ENCODE assay signal across 8 mouse cellular contexts in genomic region chr11:87426450-87427250, GRCm38 (mm10). TPM values are rescaled to one million over a fixed set of nuclear protein-coding genes. Genes with fewer than 3 reads are reported as not detected.
DNase-seq lines count a peak whose midpoint lies in the region; ATAC-seq and TF ChIP-seq lines count a peak whose summit lies in the region.
"Not testable (repeated sequence)": the region's sequence is repeated elsewhere in the genome, so short reads cannot be mapped to it uniquely, and the experiment has no call there.

No protein-coding gene starts in this region.

- H3K27me3 ChIP-seq in heart, embryonic 13.5 days (replicated peaks); kidney, postnatal 0 days (ENCODE audit: insufficient read depth, low read length); liver, adult 2 months (ENCODE audit: control insufficient read depth, insufficient read depth, low read length): not testable (repeated sequence)

- peak; percentile 64 for ATAC-seq in erythroid progenitor cell, adult 5-6 weeks (replicated peaks; ENCODE audit: low FRiP score, poor library complexity, severe bottlenecking)
- ATAC-seq in heart, embryonic 13.5 days (ENCODE audit: extremely low read depth, insufficient number of reproducible peaks, low FRiP score, low TSS enrichment), result peak; percentile 56
- ATAC-seq in kidney, postnatal 0 days (replicated peaks; ENCODE audit: low FRiP score, low read depth), result peak; percentile 89
- ATAC-seq in monocyte, adult 5-6 weeks (replicated peaks; ENCODE audit: insufficient number of reproducible peaks, low FRiP score, low TSS enrichment, poor library complexity, severe bottlenecking), result peak; percentile 54

- H3K79me2 ChIP-seq in liver, adult 2 months (ENCODE audit: control insufficient read depth, insufficient read depth, low read length), result not testable (repeated sequence)

- not testable (repeated sequence) for H3K27ac ChIP-seq in brown adipose tissue, adult 24 weeks (replicated peaks; ENCODE audit: low read depth, low read length)
- peak overlapping the region; percentile 73 for H3K27ac ChIP-seq in heart, embryonic 13.5 days (replicated peaks)
- H3K27ac ChIP-seq in kidney, postnatal 0 days, result peak overlapping the region; percentile 73; the same call in 1 of the 2 replicates
- H3K27ac ChIP-seq in liver, adult 2 months (replicated peaks; ENCODE audit: insufficient read depth, low read depth, low read length), result 0 out of 2 replicates have a peak overlapping the region, but pooled peaks have one; percentile 33

- H3K36me3 ChIP-seq in heart, embryonic 13.5 days; kidney, postnatal 0 days (ENCODE audit: insufficient read depth, low read length); liver, adult 2 months (ENCODE audit: control insufficient read depth, insufficient read depth, low read length): not testable (repeated sequence)

- DNase-seq in CD4-positive helper T cell, adult 2 months (ENCODE audit: low read depth, low spot score), result peak; percentile 92
- DNase-seq in kidney, postnatal 0 days (ENCODE audit: low spot score), result peak; percentile 96
- DNase-seq in liver, adult 2 months (ENCODE audit: extremely low read depth, low read depth, low spot score), result peak; percentile 98
- DNase-seq in spleen, postnatal 36 days (ENCODE audit: low spot score in 2 of 2), result peak; percentile 84 to 90

- H3K4me1 ChIP-seq in brown adipose tissue, adult 24 weeks (ENCODE audit: control insufficient read depth, insufficient read depth, insufficient read length, low read length); kidney, postnatal 0 days (replicated peaks; ENCODE audit: insufficient read depth, low read length); liver, adult 2 months (ENCODE audit: control insufficient read depth, insufficient read depth, low read length): not testable (repeated sequence)
- peaks cover 27% of the 10 kb centered on the region for H3K4me1 ChIP-seq in heart, embryonic 13.5 days

- H3K4me3 ChIP-seq in brown adipose tissue, adult 24 weeks (ENCODE audit: insufficient read depth, low read depth, low read length), result peak overlapping the region; percentile 48; the same call in 1 of the 2 replicates
- peak overlapping the region; percentile 51 for H3K4me3 ChIP-seq in heart, embryonic 13.5 days
- H3K4me3 ChIP-seq in kidney, postnatal 0 days (replicated peaks; ENCODE audit: low read depth, low read length), result peak overlapping the region; percentile 15; the same call in 1 of the 2 replicates
- H3K4me3 ChIP-seq in liver, adult 2 months (ENCODE audit: insufficient read depth, low read depth, low read length), result not testable (repeated sequence)

- peak; percentile 98 for TF ChIP-seq POLR2A in liver, adult 2 months (IDR thresholded peaks at IDR 0.05; ENCODE audit: extremely low read depth, insufficient read depth, low read length)

- WGBS in heart, embryonic 13.5 days, result 1% methylated on average over 24 of the region's 24 CpGs
- WGBS in kidney, postnatal 0 days, result under 1% methylated on average over 24 of the region's 24 CpGs
- WGBS in liver, adult 2 months, result under 1% methylated on average over 24 of the region's 24 CpGs

- H3K9ac ChIP-seq in heart, embryonic 13.5 days, result peak overlapping the region; percentile 74
- peak overlapping the region; percentile 52 for H3K9ac ChIP-seq in kidney, postnatal 0 days (ENCODE audit: low read depth, low read length)
- H3K9ac ChIP-seq in liver, adult 2 months (ENCODE audit: low read depth, low read length), result not testable (repeated sequence)

- not testable (repeated sequence) for TF ChIP-seq CTCF in kidney, postnatal 0 days (IDR thresholded peaks at IDR 0.05; ENCODE audit: low read depth); liver, adult 2 months (IDR thresholded peaks at IDR 0.05; ENCODE audit: low read depth, low read length)

- not testable (repeated sequence) for H3K9me3 ChIP-seq in heart, embryonic 13.5 days; kidney, postnatal 0 days (replicated peaks; ENCODE audit: low read length)

- H3K4me2 ChIP-seq in heart, embryonic 13.5 days, result peak overlapping the region; percentile 68
- H3K4me2 ChIP-seq in kidney, postnatal 0 days (ENCODE audit: low read length), result peak overlapping the region; percentile 50

RNA-seq across cellular contexts. Expression of gene Tex14, which starts 21.8 kb away (rescaled TPM):
- polyA plus RNA-seq in brown adipose tissue, adult 24 weeks (2012; ENCODE audit: insufficient read depth, insufficient read length, missing spikeins), result not detected in 2 replicates
- total RNA-seq in erythroid progenitor cell, adult 5-6 weeks (2015; ENCODE audit: low replicate concordance), result 8.8 TPM in 1 of 2 replicates, not detected in the other
- not detected in 2 replicates for total RNA-seq in erythroid progenitor cell, adult 5-6 weeks (2017; ENCODE audit: low replicate concordance)
- polyA plus RNA-seq in heart, embryonic 13.5 days (2015; fragmentation: Nextera tagmentation; extraction: Ambion mirVana), result 0.28 and 0.47 TPM in 2 replicates
- 0.55 and 0.57 TPM in 2 replicates for polyA plus RNA-seq in kidney, postnatal 0 days (2015; fragmentation: Nextera tagmentation; extraction: Ambion mirVana)
- 0.07 and 0.28 TPM in 2 replicates for total RNA-seq in liver, adult 2 months (2014; rRNA removed)
- polyA plus RNA-seq in liver, adult 2 months (2012; rRNA removed), result 0.02 TPM in 1 of 2 replicates, not detected in the other
- total RNA-seq in monocyte, adult 5-6 weeks (2017), result 3.7 to 4.4 TPM in 2 of 3 replicates, not detected in the other

RNA-seq across cellular contexts. Expression of gene Rad51c, which starts 21.9 kb away (rescaled TPM):
- polyA plus RNA-seq in brown adipose tissue, adult 24 weeks (2012; ENCODE audit: insufficient read depth, insufficient read length, missing spikeins), result 0.54 TPM in 1 of 2 replicates, not detected in the other
- 5.0 and 5.4 TPM in 2 replicates for total RNA-seq in erythroid progenitor cell, adult 5-6 weeks (2015; ENCODE audit: low replicate concordance)
- total RNA-seq in erythroid progenitor cell, adult 5-6 weeks (2017; ENCODE audit: low replicate concordance), result 13.2 and 14.8 TPM in 2 replicates
- 9.7 and 9.9 TPM in 2 replicates for polyA plus RNA-seq in heart, embryonic 13.5 days (2015; fragmentation: Nextera tagmentation; extraction: Ambion mirVana)
- polyA plus RNA-seq in kidney, postnatal 0 days (2015; fragmentation: Nextera tagmentation; extraction: Ambion mirVana), result 3.5 and 4.7 TPM in 2 replicates
- total RNA-seq in liver, adult 2 months (2014; rRNA removed), result 0.28 and 0.67 TPM in 2 replicates
- polyA plus RNA-seq in liver, adult 2 months (2012; rRNA removed), result 0.16 and 0.32 TPM in 2 replicates
- 2.6 to 6.8 TPM (median 6.5 TPM) in 3 replicates for total RNA-seq in monocyte, adult 5-6 weeks (2017)
